Mouse (Mus musculus): ENCODE measurements around the gene Mpv17l.
"Not testable (repeated sequence)": the region's sequence is repeated elsewhere in the genome, so short reads cannot be mapped to it uniquely, and the experiment has no call there.

Mpv17l gene

GRCm38 (mm10) chr16:13940139-13940846 lies 37.3 kb downstream of the Mpv17l start:
- DNase-seq (ENCODE audit: low read depth, low spot score) = no peak

- DNase-seq (ENCODE audit: low read depth, low spot score) = no peak
Observed at GRCm38 (mm10) chr16:13940847-13941395, 38.0 kb downstream of the Mpv17l start.

- no peak for DNase-seq (ENCODE audit: low read depth, low spot score)
Observed at GRCm38 (mm10) chr16:13944178-13944577, 41.2 kb downstream of the Mpv17l start.

GRCm38 (mm10) chr16:13944752-13945151 lies 41.8 kb downstream of the Mpv17l start:
- no peak for DNase-seq (ENCODE audit: low read depth, low spot score)

GRCm38 (mm10) chr16:13945153-13945552 lies 42.2 kb downstream of the Mpv17l start:
- DNase-seq (ENCODE audit: low read depth, low spot score) = no peak

GRCm38 (mm10) chr16:13946306-13946705 lies 43.3 kb downstream of the Mpv17l start:
- DNase-seq (ENCODE audit: low read depth, low spot score) = no peak

- DNase-seq (ENCODE audit: low read depth, low spot score) = no peak
Observed at GRCm38 (mm10) chr16:13951245-13951644, 48.3 kb downstream of the Mpv17l start.

- no peak for DNase-seq (ENCODE audit: low read depth, low spot score)
Observed at GRCm38 (mm10) chr16:13962053-13962452, 59.1 kb downstream of the Mpv17l start.

- no peak for DNase-seq (ENCODE audit: low read depth, low spot score)
Observed at GRCm38 (mm10) chr16:13969096-13969495, 66.1 kb downstream of the Mpv17l start.

GRCm38 (mm10) chr16:13972051-13972450 lies 69.1 kb downstream of the Mpv17l start:
- DNase-seq (ENCODE audit: low read depth, low spot score) = no peak

GRCm38 (mm10) chr16:13976358-13976896 lies 73.5 kb downstream of the Mpv17l start:
- not testable (repeated sequence) for DNase-seq (ENCODE audit: low read depth, low spot score)

- not testable (repeated sequence) for DNase-seq (ENCODE audit: low read depth, low spot score)
Observed at GRCm38 (mm10) chr16:13977026-13977425, 74.1 kb downstream of the Mpv17l start.

GRCm38 (mm10) chr16:13981726-13982125 lies 78.8 kb downstream of the Mpv17l start:
- DNase-seq (ENCODE audit: low read depth, low spot score) = not testable (repeated sequence)

GRCm38 (mm10) chr16:13983161-13983560 lies 80.2 kb downstream of the Mpv17l start:
- DNase-seq (ENCODE audit: low read depth, low spot score) = no peak

GRCm38 (mm10) chr16:13986197-13986573 lies 83.2 kb downstream of the Mpv17l start:
- DNase-seq (ENCODE audit: low read depth, low spot score) = no peak

- DNase-seq (ENCODE audit: low read depth, low spot score) = no peak
Observed at GRCm38 (mm10) chr16:13986574-13987478, 83.9 kb downstream of the Mpv17l start, which contains the start of the genes 2900011O08Rik and Ifitm7. 2900011O08Rik (plus strand) TSS chr16:13986604. Ifitm7 (minus strand) TSS chr16:13986888.

- no peak for DNase-seq (ENCODE audit: low read depth, low spot score)
Observed at GRCm38 (mm10) chr16:13992518-13993248, 89.7 kb downstream of the Mpv17l start.

GRCm38 (mm10) chr16:13994076-13994475 lies 91.1 kb downstream of the Mpv17l start:
- DNase-seq (ENCODE audit: low read depth, low spot score) = no peak

- DNase-seq (ENCODE audit: low read depth, low spot score) = no peak
Observed at GRCm38 (mm10) chr16:13994502-13994901, 91.5 kb downstream of the Mpv17l start.
